7 mouse cellular contexts compared by ENCODE assay signal in the genomic region with DNA sequence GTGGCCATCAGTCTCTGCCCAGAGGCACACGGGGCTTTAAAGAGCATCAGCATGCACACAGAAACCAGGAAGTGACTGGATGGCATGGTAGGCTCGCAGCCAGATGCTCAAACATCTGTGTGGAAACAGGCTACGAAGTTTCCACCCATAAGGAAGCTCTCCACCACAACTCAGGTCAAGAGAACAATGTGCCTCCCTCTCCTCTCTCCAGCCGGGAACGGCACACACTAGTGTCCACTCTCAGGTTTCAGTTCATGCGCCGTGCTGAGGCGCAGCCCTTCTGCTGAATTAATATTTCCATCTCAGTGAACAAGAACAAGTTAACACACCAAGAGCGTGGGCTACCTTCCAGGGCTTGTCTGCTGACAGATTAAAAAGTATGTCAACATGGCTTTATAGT.
A peak's percentile ranks its signal among the peaks of the same experiment; 100 is the strongest.
DNase-seq lines count a peak whose midpoint lies in the region; ATAC-seq and TF ChIP-seq lines count a peak whose summit lies in the region.

No protein-coding gene starts in this region.

- peak; percentile 5 to 6 for DNase-seq in B cell, adult 2 months
- peak; percentile 76 for DNase-seq in brain, embryonic 14.5 days (ENCODE audit: low read depth)
- peak; percentile 22 for DNase-seq in gastrocnemius, postnatal 14 days
- DNase-seq in kidney, postnatal 4 days: peak; percentile 53 to 71
- DNase-seq in testis, postnatal 10 days (ENCODE audit: low spot score): no peak
- DNase-seq in midbrain, embryonic 11.5 days (ENCODE audit: low spot score, missing footprints): no peak

- H3K4me3 ChIP-seq in neural tube, embryonic 15.5 days (replicated peaks): no peak overlapping the region
- no peak overlapping the region for H3K4me3 ChIP-seq in midbrain, embryonic 11.5 days (ENCODE audit: low read depth, low read length)

- ATAC-seq in neural tube, embryonic 15.5 days (ENCODE audit: low FRiP score): no peak
- ATAC-seq in midbrain, embryonic 11.5 days (ENCODE audit: low FRiP score): no peak

- no peak for TF ChIP-seq CTCF in brain, embryonic 14.5 days (IDR thresholded peaks at IDR 0.05; ENCODE audit: borderline replicate concordance, extremely low read depth, insufficient read depth, insufficient read length)

- H3K36me3 ChIP-seq in neural tube, embryonic 15.5 days: no peaks in the 10 kb centered on the region
- H3K36me3 ChIP-seq in midbrain, embryonic 11.5 days (ENCODE audit: control insufficient read depth, insufficient read depth, low read length): no peaks in the 10 kb centered on the region

- no peaks in the 10 kb centered on the region for H3K4me1 ChIP-seq in neural tube, embryonic 15.5 days
- H3K4me1 ChIP-seq in midbrain, embryonic 11.5 days (ENCODE audit: control insufficient read depth, insufficient read depth, low read length): peaks cover 3% of the 10 kb centered on the region

- 36% methylated on average over 9 of the region's 9 CpGs for WGBS in neural tube, embryonic 15.5 days
- WGBS in midbrain, embryonic 11.5 days: 54% methylated on average over 9 of the region's 9 CpGs

- H3K9ac ChIP-seq in neural tube, embryonic 15.5 days (replicated peaks): no peak overlapping the region
- no peak overlapping the region for H3K9ac ChIP-seq in midbrain, embryonic 11.5 days (ENCODE audit: low read length)

- H3K27me3 ChIP-seq in neural tube, embryonic 15.5 days (replicated peaks): no peaks in the 10 kb centered on the region
- H3K27me3 ChIP-seq in midbrain, embryonic 11.5 days (ENCODE audit: control insufficient read depth, insufficient read depth, low read length): no peaks in the 10 kb centered on the region; the same call in 1 of the 2 replicates

- H3K27ac ChIP-seq in neural tube, embryonic 15.5 days (replicated peaks): no peak overlapping the region
- no peak overlapping the region for H3K27ac ChIP-seq in midbrain, embryonic 11.5 days (ENCODE audit: low read depth, low read length)

- H3K4me2 ChIP-seq in neural tube, embryonic 15.5 days: no peak overlapping the region
- H3K4me2 ChIP-seq in midbrain, embryonic 11.5 days: no peak overlapping the region

- no peaks in the 10 kb centered on the region for H3K9me3 ChIP-seq in neural tube, embryonic 15.5 days (replicated peaks)
- H3K9me3 ChIP-seq in midbrain, embryonic 11.5 days (ENCODE audit: control insufficient read depth, low read length): no peaks in the 10 kb centered on the region

- intact Hi-C loops in gastrocnemius, postnatal 14 days (cut with DNase I; ENCODE audit: low total_unique reads): no loop called here

- TF ChIP-seq POLR2A in brain, embryonic 14.5 days (IDR thresholded peaks at IDR 0.05; ENCODE audit: borderline replicate concordance, extremely low read depth, insufficient read depth, insufficient read length, poor library complexity, severe bottlenecking): no peak

Comparison
In these comparisons a context has a peak if more than half of its experiments do, and no peak if none do; other contexts are left out.
1. DNase-seq: peak in B cell, adult 2 months (2 of 2), brain, embryonic 14.5 days (single experiment), gastrocnemius, postnatal 14 days (single experiment) and kidney, postnatal 4 days (2 of 2); none in testis, postnatal 10 days (single experiment) and midbrain, embryonic 11.5 days (single experiment).